Mouse (Mus musculus): ENCODE measurements around the gene Aqp7. TPM values are rescaled to one million over a fixed set of nuclear protein-coding genes. Genes with fewer than 3 reads are reported as not detected.

Gene Aqp7
- total RNA-seq, 2 experiments from 2014 or later: not detected

GRCm38 (mm10) chr4:41015798-41016197 lies 32.1 kb downstream of the Aqp7 start:
- ATAC-seq (replicated peaks; ENCODE audit: poor library complexity): no peak

GRCm38 (mm10) chr4:41013351-41013750 lies 34.6 kb downstream of the Aqp7 start:
- ATAC-seq (replicated peaks; ENCODE audit: poor library complexity): peak; percentile 50

- 0 out of 2 replicates have a peak, but pooled peaks have one; percentile 34 for ATAC-seq (replicated peaks; ENCODE audit: poor library complexity)
These were observed 46.9 kb downstream of the Aqp7 start for GRCm38 (mm10) chr4:41000842-41001639.

GRCm38 (mm10) chr4:41000271-41000670 lies 47.7 kb downstream of the Aqp7 start:
- ATAC-seq (replicated peaks; ENCODE audit: poor library complexity): no peak

GRCm38 (mm10) chr4:40997916-40998315 lies 50.0 kb downstream of the Aqp7 start:
- ATAC-seq (replicated peaks; ENCODE audit: poor library complexity): peak; percentile 39; the same call in 1 of the 2 replicates

- peak; percentile 41 for ATAC-seq (replicated peaks; ENCODE audit: poor library complexity)
These were observed 51.6 kb downstream of the Aqp7 start for GRCm38 (mm10) chr4:40996302-40996701.

- no peak for ATAC-seq (replicated peaks; ENCODE audit: poor library complexity)
These were observed 58.3 kb downstream of the Aqp7 start for GRCm38 (mm10) chr4:40989633-40990032.

GRCm38 (mm10) chr4:40983686-40984085 lies 64.3 kb downstream of the Aqp7 start:
- no peak for ATAC-seq (replicated peaks; ENCODE audit: poor library complexity)

Other genes with a start within 250 kb of the Aqp7 start
- gene B4galt1, start 194.1 kb downstream of the Aqp7 start, total RNA-seq (2015): 69.8 and 71.5 TPM in 2 replicates
- gene B4galt1, start 194.1 kb downstream of the Aqp7 start, total RNA-seq (2017): 41.2 and 46.5 TPM in 2 replicates
- gene Spink4, start 128.1 kb downstream of the Aqp7 start, total RNA-seq (2015): not detected in 2 replicates
- not detected in 2 replicates for gene Spink4, start 128.1 kb downstream of the Aqp7 start, total RNA-seq (2017)
- 163 and 167 TPM in 2 replicates for gene Bag1, start 99.8 kb downstream of the Aqp7 start, total RNA-seq (2015)
- gene Bag1, start 99.8 kb downstream of the Aqp7 start, total RNA-seq (2017): 361 and 403 TPM in 2 replicates
- gene Chmp5, start 99.7 kb downstream of the Aqp7 start, total RNA-seq (2015): 52.0 and 55.4 TPM in 2 replicates
- gene Chmp5, start 99.7 kb downstream of the Aqp7 start, total RNA-seq (2017): 81.4 and 87.2 TPM in 2 replicates
- gene Nfx1, start 77.2 kb downstream of the Aqp7 start, total RNA-seq (2015): 47.5 and 51.8 TPM in 2 replicates
- gene Nfx1, start 77.2 kb downstream of the Aqp7 start, total RNA-seq (2017): 70.5 and 71.5 TPM in 2 replicates
- gene Aqp3, start 50.0 kb upstream of the Aqp7 start, total RNA-seq (2015): not detected in 2 replicates
- gene Aqp3, start 50.0 kb upstream of the Aqp7 start, total RNA-seq (2017): not detected in 2 replicates
- gene Nol6, start 76.3 kb upstream of the Aqp7 start, total RNA-seq (2015): 20.3 and 22.8 TPM in 2 replicates
- gene Nol6, start 76.3 kb upstream of the Aqp7 start, total RNA-seq (2017): 20.5 and 22.4 TPM in 2 replicates
- 131 and 149 TPM in 2 replicates for gene Ube2r2, start 87.6 kb upstream of the Aqp7 start, total RNA-seq (2015)
- 29.9 and 33.4 TPM in 2 replicates for gene Ube2r2, start 87.6 kb upstream of the Aqp7 start, total RNA-seq (2017)
- 63.9 and 73.0 TPM in 2 replicates for gene Ubap2, start 227.0 kb upstream of the Aqp7 start, total RNA-seq (2015)
- gene Ubap2, start 227.0 kb upstream of the Aqp7 start, total RNA-seq (2017): 21.0 and 22.8 TPM in 2 replicates